Mouse (Mus musculus): ENCODE results near the gene Dnajc5. TPM values are rescaled to one million over a fixed set of nuclear protein-coding genes. Genes with fewer than 3 reads are reported as not detected.

Dnajc5 gene
- polyA plus RNA-seq, 2 experiments = 72.5 to 75.7 TPM

DNA sequence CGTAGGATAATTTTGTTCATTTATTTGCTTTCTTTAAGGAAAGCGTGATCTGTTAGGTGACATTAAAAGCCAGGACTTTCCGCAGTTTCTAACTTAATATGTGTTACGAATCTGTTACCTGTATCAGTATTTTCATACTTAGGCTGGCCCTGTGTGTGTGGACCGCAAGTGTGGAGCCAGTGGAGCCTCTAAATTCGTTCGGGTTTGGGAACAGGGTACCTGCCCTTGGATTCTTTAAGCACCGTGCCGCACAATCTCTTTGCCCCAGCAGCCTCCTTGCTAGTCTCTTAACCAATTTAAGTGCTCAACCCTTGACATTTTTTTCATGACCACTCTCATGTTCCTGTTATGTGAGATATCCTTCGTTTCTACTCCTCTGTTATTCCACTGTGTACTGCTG lies 1.2 kb downstream of the Dnajc5 start:
- peak overlapping the region; percentile 94 for H3K4me3 ChIP-seq (replicated peaks; ENCODE audit: low read length)
- WGBS = 44% methylated on average over 10 of the region's 10 CpGs
- peaks cover 14% of the 10 kb centered on the region for H3K4me1 ChIP-seq (ENCODE audit: control insufficient read depth, insufficient read depth, low read length)
- H3K36me3 ChIP-seq (ENCODE audit: control insufficient read depth, insufficient read depth, low read length) = peaks cover 14% of the 10 kb centered on the region
- no peak for TF ChIP-seq POLR2A (IDR thresholded peaks at IDR 0.05; ENCODE audit: borderline replicate concordance, extremely low read depth, insufficient read depth, insufficient read length)
- no peak for DNase-seq (ENCODE audit: low spot score)
- no peak for ATAC-seq (ENCODE audit: low FRiP score, low read depth)
- no peak overlapping the region for H3K27ac ChIP-seq (replicated peaks; ENCODE audit: low read depth, low read length)
- no peaks in the 10 kb centered on the region for H3K9me3 ChIP-seq (ENCODE audit: control insufficient read depth, low read length)
- H3K4me2 ChIP-seq (replicated peaks; ENCODE audit: low read depth, low read length, severe bottlenecking) = peak overlapping the region; percentile 56
- H3K27me3 ChIP-seq (ENCODE audit: control insufficient read depth, insufficient read depth, low read length) = no peaks in the 10 kb centered on the region
- H3K9ac ChIP-seq (ENCODE audit: low read depth, low read length, severe bottlenecking) = peak overlapping the region; percentile 94

DNA sequence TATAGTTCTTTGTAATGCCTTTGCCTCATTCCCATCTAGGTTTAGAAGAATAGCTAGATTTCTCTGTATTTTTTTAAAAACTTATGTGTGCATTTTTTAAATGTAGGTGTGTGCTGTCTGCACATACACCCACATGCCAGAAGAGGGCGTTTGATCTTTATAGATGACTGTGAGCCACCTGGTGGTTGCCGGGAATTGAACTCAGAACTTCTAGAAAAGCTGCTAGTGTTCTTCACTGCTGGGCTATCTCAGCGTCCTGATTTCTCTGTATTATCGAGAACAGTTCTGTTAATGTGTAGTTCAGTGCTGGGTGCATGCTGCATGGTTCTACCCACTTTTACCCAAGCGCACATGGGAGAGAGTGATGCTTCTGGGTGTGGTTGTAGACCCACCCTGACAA lies 2.5 kb downstream of the Dnajc5 start:
- no peak overlapping the region for H3K27ac ChIP-seq (replicated peaks; ENCODE audit: low read depth, low read length)
- no peak overlapping the region for H3K4me3 ChIP-seq (replicated peaks; ENCODE audit: low read length)
- H3K27me3 ChIP-seq (ENCODE audit: control insufficient read depth, insufficient read depth, low read length) = no peaks in the 10 kb centered on the region
- DNase-seq (ENCODE audit: low spot score) (no peak), ATAC-seq (ENCODE audit: low FRiP score, low read depth) (no peak)
- no peak overlapping the region for H3K4me2 ChIP-seq (replicated peaks; ENCODE audit: low read depth, low read length, severe bottlenecking)
- WGBS = 74% methylated on average over 5 of the region's 5 CpGs
- H3K36me3 ChIP-seq (ENCODE audit: control insufficient read depth, insufficient read depth, low read length) = peaks cover 5% of the 10 kb centered on the region
- H3K9ac ChIP-seq (ENCODE audit: low read depth, low read length, severe bottlenecking) = no peak overlapping the region
- no peak for TF ChIP-seq POLR2A (IDR thresholded peaks at IDR 0.05; ENCODE audit: borderline replicate concordance, extremely low read depth, insufficient read depth, insufficient read length)
- H3K4me1 ChIP-seq (ENCODE audit: control insufficient read depth, insufficient read depth, low read length) = peaks cover 14% of the 10 kb centered on the region
- no peaks in the 10 kb centered on the region for H3K9me3 ChIP-seq (ENCODE audit: control insufficient read depth, low read length)

DNA sequence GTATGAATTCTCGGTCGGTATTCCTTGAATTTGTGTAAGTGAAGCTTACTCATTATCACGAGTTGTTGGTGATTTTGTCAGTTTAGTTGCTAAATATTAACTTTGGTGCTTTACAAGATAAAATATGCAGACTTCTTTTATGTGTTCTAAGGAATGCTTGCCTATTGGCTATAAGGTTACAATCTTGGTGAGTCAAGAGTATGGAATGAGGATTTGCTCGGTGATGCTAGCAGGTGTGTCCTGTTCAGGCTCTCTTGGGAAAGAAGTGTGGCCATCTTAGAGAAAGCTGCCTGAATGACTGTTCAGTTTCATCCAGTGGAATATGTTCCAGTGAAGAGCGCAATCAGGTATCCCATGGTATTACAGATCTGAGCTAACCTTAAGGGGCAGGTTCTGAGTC lies 5.2 kb downstream of the Dnajc5 start:
- Histone ChIP-seq H3K4me2 (replicated peaks; ENCODE audit: low read depth, low read length, severe bottlenecking) (no peak overlapping the region), H3K9ac (ENCODE audit: low read depth, low read length, severe bottlenecking) (no peak overlapping the region), H3K4me3 (replicated peaks; ENCODE audit: low read length) (no peak overlapping the region), H3K27me3 (ENCODE audit: control insufficient read depth, insufficient read depth, low read length) (no peaks in the 10 kb centered on the region), H3K9me3 (ENCODE audit: control insufficient read depth, low read length) (no peaks in the 10 kb centered on the region), H3K4me1 (ENCODE audit: control insufficient read depth, insufficient read depth, low read length) (peaks cover 10% of the 10 kb centered on the region), H3K36me3 (ENCODE audit: control insufficient read depth, insufficient read depth, low read length) (peaks cover 15% of the 10 kb centered on the region; the same call in 1 of the 2 replicates), H3K27ac (replicated peaks; ENCODE audit: low read depth, low read length) (no peak overlapping the region)
- DNase-seq (ENCODE audit: low spot score) (no peak), ATAC-seq (ENCODE audit: low FRiP score, low read depth) (no peak)
- 85% methylated on average over 5 of the region's 5 CpGs for WGBS
- TF ChIP-seq POLR2A (IDR thresholded peaks at IDR 0.05; ENCODE audit: borderline replicate concordance, extremely low read depth, insufficient read depth, insufficient read length) = no peak

- DNase-seq (ENCODE audit: low spot score) (no peak), ATAC-seq (ENCODE audit: low FRiP score, low read depth) (no peak)
- H3K9me3 ChIP-seq (ENCODE audit: control insufficient read depth, low read length) = no peaks in the 10 kb centered on the region
- TF ChIP-seq POLR2A (IDR thresholded peaks at IDR 0.05; ENCODE audit: borderline replicate concordance, extremely low read depth, insufficient read depth, insufficient read length) = no peak
- H3K4me3 ChIP-seq (replicated peaks; ENCODE audit: low read length) = no peak overlapping the region
- H3K9ac ChIP-seq (ENCODE audit: low read depth, low read length, severe bottlenecking) = no peak overlapping the region
- WGBS = 90% methylated on average over 1 of the region's 1 CpGs
- H3K36me3 ChIP-seq (ENCODE audit: control insufficient read depth, insufficient read depth, low read length) = peaks cover 15% of the 10 kb centered on the region; the same call in 1 of the 2 replicates
- no peak overlapping the region for H3K4me2 ChIP-seq (replicated peaks; ENCODE audit: low read depth, low read length, severe bottlenecking)
- no peaks in the 10 kb centered on the region for H3K27me3 ChIP-seq (ENCODE audit: control insufficient read depth, insufficient read depth, low read length)
- H3K4me1 ChIP-seq (ENCODE audit: control insufficient read depth, insufficient read depth, low read length) = no peaks in the 10 kb centered on the region
- no peak overlapping the region for H3K27ac ChIP-seq (replicated peaks; ENCODE audit: low read depth, low read length)
Measured at GRCm38 (mm10) chr2:181529076-181529475, 8.8 kb downstream of the Dnajc5 start.

- H3K36me3 ChIP-seq (ENCODE audit: control insufficient read depth, insufficient read depth, low read length) = peaks cover 15% of the 10 kb centered on the region; the same call in 1 of the 2 replicates
- H3K9ac ChIP-seq (ENCODE audit: low read depth, low read length, severe bottlenecking) = no peak overlapping the region
- no peaks in the 10 kb centered on the region for H3K9me3 ChIP-seq (ENCODE audit: control insufficient read depth, low read length)
- H3K4me2 ChIP-seq (replicated peaks; ENCODE audit: low read depth, low read length, severe bottlenecking) = no peak overlapping the region
- no peaks in the 10 kb centered on the region for H3K27me3 ChIP-seq (ENCODE audit: control insufficient read depth, insufficient read depth, low read length)
- H3K4me1 ChIP-seq (ENCODE audit: control insufficient read depth, insufficient read depth, low read length) = no peaks in the 10 kb centered on the region
- TF ChIP-seq POLR2A (IDR thresholded peaks at IDR 0.05; ENCODE audit: borderline replicate concordance, extremely low read depth, insufficient read depth, insufficient read length) = no peak
- H3K27ac ChIP-seq (replicated peaks; ENCODE audit: low read depth, low read length) = no peak overlapping the region
- ATAC-seq (ENCODE audit: low FRiP score, low read depth) = no peak
- H3K4me3 ChIP-seq (replicated peaks; ENCODE audit: low read length) = no peak overlapping the region
- DNase-seq (ENCODE audit: low spot score) = no peak
- 98% methylated on average over 3 of the region's 3 CpGs for WGBS
Measured at GRCm38 (mm10) chr2:181532589-181532988, 12.3 kb downstream of the Dnajc5 start.

DNA sequence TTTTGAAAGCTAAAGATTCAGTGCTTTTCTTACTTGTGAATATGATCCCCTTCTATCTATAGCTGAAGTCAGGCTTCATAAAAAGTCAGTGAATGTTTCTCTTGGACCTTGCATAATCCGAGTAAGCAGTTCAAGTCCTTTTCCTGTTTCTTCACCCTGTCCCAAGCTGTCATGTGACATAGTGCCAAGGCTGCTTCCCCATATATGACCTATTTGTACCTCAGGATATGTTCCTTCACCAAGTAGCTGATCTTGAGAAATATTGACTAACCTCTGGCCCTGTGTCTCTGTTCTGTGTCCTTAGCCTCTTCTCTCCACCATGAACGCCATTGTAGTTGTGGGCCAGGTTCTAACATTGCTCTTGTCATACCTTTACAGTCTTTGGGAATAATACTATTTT lies 16.1 kb downstream of the Dnajc5 start:
- TF ChIP-seq POLR2A (IDR thresholded peaks at IDR 0.05; ENCODE audit: borderline replicate concordance, extremely low read depth, insufficient read depth, insufficient read length) = no peak
- no peak overlapping the region for H3K9ac ChIP-seq (ENCODE audit: low read depth, low read length, severe bottlenecking)
- H3K4me3 ChIP-seq (replicated peaks; ENCODE audit: low read length) = no peak overlapping the region
- no peak for DNase-seq (ENCODE audit: low spot score)
- H3K27ac ChIP-seq (replicated peaks; ENCODE audit: low read depth, low read length) = no peak overlapping the region
- no peak overlapping the region for H3K4me2 ChIP-seq (replicated peaks; ENCODE audit: low read depth, low read length, severe bottlenecking)
- H3K9me3 ChIP-seq (ENCODE audit: control insufficient read depth, low read length) = no peaks in the 10 kb centered on the region
- 85% methylated on average over 2 of the region's 2 CpGs for WGBS
- ATAC-seq (ENCODE audit: low FRiP score, low read depth) = no peak
- no peaks in the 10 kb centered on the region for H3K36me3 ChIP-seq (ENCODE audit: control insufficient read depth, insufficient read depth, low read length)
- no peaks in the 10 kb centered on the region for H3K27me3 ChIP-seq (ENCODE audit: control insufficient read depth, insufficient read depth, low read length)
- H3K4me1 ChIP-seq (ENCODE audit: control insufficient read depth, insufficient read depth, low read length) = no peaks in the 10 kb centered on the region
